Mouse (Mus musculus): ENCODE measurements around the gene Kcnh2.

GRCm38 (mm10) chr5:24280523-24280922 lies 70.9 kb downstream of the Kcnh2 start:
- TF ChIP-seq CTCF (IDR thresholded peaks at IDR 0.05) (no peak), POLR2A (IDR thresholded peaks at IDR 0.05; ENCODE audit: insufficient read depth, low read depth, low read length) (no peak), EP300 (IDR thresholded peaks at IDR 0.05; ENCODE audit: insufficient read depth, low read depth, low read length) (no peak)
